Mouse (Mus musculus): ENCODE data around the gene Abhd14a. TPM values are rescaled to one million over a fixed set of nuclear protein-coding genes. Genes with fewer than 3 reads are reported as not detected.

Abhd14a gene
- total and polyA plus RNA-seq, 2 experiments from 2014 or later, result 69.8 to 72.3 TPM

- H3K9ac ChIP-seq (replicated peaks; ENCODE audit: low read length, poor library complexity, severe bottlenecking), result no peak overlapping the region
- no peak for ATAC-seq (ENCODE audit: low FRiP score)
- no peaks in the 10 kb centered on the region for H3K36me3 ChIP-seq (ENCODE audit: insufficient read depth, low read length)
- 89% methylated on average over 16 of the region's 16 CpGs for WGBS
- peaks cover 5% of the 10 kb centered on the region; the same call in 1 of the 2 replicates for H3K4me1 ChIP-seq (ENCODE audit: insufficient read depth, low read length)
- no peak for TF ChIP-seq CTCF (IDR thresholded peaks at IDR 0.05)
- H3K4me2 ChIP-seq (ENCODE audit: low read depth, low read length, poor library complexity, severe bottlenecking), result no peak overlapping the region
- H3K27ac ChIP-seq (ENCODE audit: low read depth, low read length), result no peak overlapping the region
- H3K9me3 ChIP-seq (ENCODE audit: low read length), result no peaks in the 10 kb centered on the region
- no peak overlapping the region for H3K4me3 ChIP-seq (ENCODE audit: low read depth, low read length)
- H3K27me3 ChIP-seq (ENCODE audit: insufficient read depth, low read length), result no peaks in the 10 kb centered on the region
- DNase-seq (ENCODE audit: low spot score), result no peak
These were observed 25.7 kb upstream of the Abhd14a start for GRCm38 (mm10) chr9:106473081-106473752.

- DNase-seq (ENCODE audit: low spot score), result no peak
- H3K4me2 ChIP-seq (ENCODE audit: low read depth, low read length, poor library complexity, severe bottlenecking), result no peak overlapping the region
These were observed 24.8 kb upstream of the Abhd14a start for GRCm38 (mm10) chr9:106472321-106472720.

GRCm38 (mm10) chr9:106471892-106472291 lies 24.4 kb upstream of the Abhd14a start:
- H3K4me1 ChIP-seq (ENCODE audit: insufficient read depth, low read length), result no peaks in the 10 kb centered on the region
- WGBS, result 20% methylated on average over 5 of the region's 5 CpGs
- no peak for ATAC-seq (ENCODE audit: low FRiP score)
- no peak overlapping the region for H3K27ac ChIP-seq (ENCODE audit: low read depth, low read length)
- H3K27me3 ChIP-seq (ENCODE audit: insufficient read depth, low read length), result no peaks in the 10 kb centered on the region
- no peak for TF ChIP-seq CTCF (IDR thresholded peaks at IDR 0.05)
- no peak overlapping the region for H3K4me2 ChIP-seq (ENCODE audit: low read depth, low read length, poor library complexity, severe bottlenecking)
- no peak overlapping the region for H3K9ac ChIP-seq (replicated peaks; ENCODE audit: low read length, poor library complexity, severe bottlenecking)
- no peak for DNase-seq (ENCODE audit: low spot score)
- no peaks in the 10 kb centered on the region for H3K9me3 ChIP-seq (ENCODE audit: low read length)
- no peaks in the 10 kb centered on the region for H3K36me3 ChIP-seq (ENCODE audit: insufficient read depth, low read length)
- H3K4me3 ChIP-seq (ENCODE audit: low read depth, low read length), result no peak overlapping the region

More at GRCm38 (mm10) chr9:106472321-106472720, 24.8 kb upstream of the Abhd14a start:
- Histone ChIP-seq H3K9me3 (ENCODE audit: low read length) (no peaks in the 10 kb centered on the region), H3K27me3 (ENCODE audit: insufficient read depth, low read length) (no peaks in the 10 kb centered on the region), H3K36me3 (ENCODE audit: insufficient read depth, low read length) (no peaks in the 10 kb centered on the region), H3K4me1 (ENCODE audit: insufficient read depth, low read length) (no peaks in the 10 kb centered on the region), H3K9ac (replicated peaks; ENCODE audit: low read length, poor library complexity, severe bottlenecking) (no peak overlapping the region), H3K27ac (ENCODE audit: low read depth, low read length) (no peak overlapping the region), H3K4me3 (ENCODE audit: low read depth, low read length) (no peak overlapping the region)
- no peak for TF ChIP-seq CTCF (IDR thresholded peaks at IDR 0.05)
- ATAC-seq (ENCODE audit: low FRiP score), result no peak
- WGBS, result 54% methylated on average over 4 of the region's 4 CpGs

GRCm38 (mm10) chr9:106470991-106471750 lies 23.7 kb upstream of the Abhd14a start:
- no peak overlapping the region for H3K9ac ChIP-seq (replicated peaks; ENCODE audit: low read length, poor library complexity, severe bottlenecking)
- H3K27me3 ChIP-seq (ENCODE audit: insufficient read depth, low read length), result no peaks in the 10 kb centered on the region
- no peak overlapping the region for H3K4me2 ChIP-seq (ENCODE audit: low read depth, low read length, poor library complexity, severe bottlenecking)
- H3K4me1 ChIP-seq (ENCODE audit: insufficient read depth, low read length), result no peaks in the 10 kb centered on the region
- DNase-seq (ENCODE audit: low spot score) (no peak), ATAC-seq (ENCODE audit: low FRiP score) (no peak)
- WGBS, result 73% methylated on average over 14 of the region's 14 CpGs
- no peak overlapping the region for H3K27ac ChIP-seq (ENCODE audit: low read depth, low read length)
- TF ChIP-seq CTCF (IDR thresholded peaks at IDR 0.05), result no peak
- no peak overlapping the region for H3K4me3 ChIP-seq (ENCODE audit: low read depth, low read length)
- H3K36me3 ChIP-seq (ENCODE audit: insufficient read depth, low read length), result no peaks in the 10 kb centered on the region
- H3K9me3 ChIP-seq (ENCODE audit: low read length), result no peaks in the 10 kb centered on the region

GRCm38 (mm10) chr9:106469776-106470175 lies 22.3 kb upstream of the Abhd14a start:
- WGBS, result 75% methylated on average over 9 of the region's 9 CpGs
- no peak for DNase-seq (ENCODE audit: low spot score)

GRCm38 (mm10) chr9:106469317-106469716 lies 21.8 kb upstream of the Abhd14a start:
- Histone ChIP-seq H3K4me3 (ENCODE audit: low read depth, low read length) (no peak overlapping the region), H3K27ac (ENCODE audit: low read depth, low read length) (no peak overlapping the region), H3K9ac (replicated peaks; ENCODE audit: low read length, poor library complexity, severe bottlenecking) (no peak overlapping the region), H3K9me3 (ENCODE audit: low read length) (no peaks in the 10 kb centered on the region), H3K27me3 (ENCODE audit: insufficient read depth, low read length) (no peaks in the 10 kb centered on the region), H3K4me2 (ENCODE audit: low read depth, low read length, poor library complexity, severe bottlenecking) (no peak overlapping the region), H3K36me3 (ENCODE audit: insufficient read depth, low read length) (no peaks in the 10 kb centered on the region), H3K4me1 (ENCODE audit: insufficient read depth, low read length) (no peaks in the 10 kb centered on the region; the same call in 1 of the 2 replicates)
- peak; percentile 11; the same call in 1 of the 2 replicates for TF ChIP-seq CTCF (IDR thresholded peaks at IDR 0.05)
- DNase-seq (ENCODE audit: low spot score) (no peak), ATAC-seq (ENCODE audit: low FRiP score) (no peak)
- WGBS, result 77% methylated on average over 6 of the region's 6 CpGs

More at GRCm38 (mm10) chr9:106469776-106470175, 22.3 kb upstream of the Abhd14a start:
- Histone ChIP-seq H3K4me2 (ENCODE audit: low read depth, low read length, poor library complexity, severe bottlenecking) (no peak overlapping the region), H3K4me3 (ENCODE audit: low read depth, low read length) (no peak overlapping the region), H3K4me1 (ENCODE audit: insufficient read depth, low read length) (no peaks in the 10 kb centered on the region; the same call in 1 of the 2 replicates), H3K27ac (ENCODE audit: low read depth, low read length) (no peak overlapping the region), H3K27me3 (ENCODE audit: insufficient read depth, low read length) (no peaks in the 10 kb centered on the region), H3K9me3 (ENCODE audit: low read length) (no peaks in the 10 kb centered on the region), H3K36me3 (ENCODE audit: insufficient read depth, low read length) (no peaks in the 10 kb centered on the region), H3K9ac (replicated peaks; ENCODE audit: low read length, poor library complexity, severe bottlenecking) (no peak overlapping the region)
- TF ChIP-seq CTCF (IDR thresholded peaks at IDR 0.05), result no peak
- ATAC-seq (ENCODE audit: low FRiP score), result no peak
